Mouse (Mus musculus) gastrocnemius, postnatal 25 days (tissue): ENCODE measurements around the gene Abtb2. TPM values are rescaled to one million over a fixed set of nuclear protein-coding genes. Genes with fewer than 3 reads are reported as not detected.

Experiments used
- DNase-seq: peaks from one replicate; pipeline ENCODE4 v3.0.0; 2022
- total RNA-seq, 2 experiments: library from RNA; stranded (reverse); gene quantifications; 1 replicate in 1 of 2; 2 replicates in 1 of 2; pipeline ENCODE4 v1.2.3; 2021

Abtb2 gene
- total RNA-seq, 2 experiments from 2014 or later = 7.5 to 9.2 TPM

- DNase-seq = no peak
Measured at GRCm38 (mm10) chr2:103661696-103662095, 95.6 kb downstream of the Abtb2 start.

GRCm38 (mm10) chr2:103662121-103662520, 96.0 kb downstream of the Abtb2 start:
- DNase-seq = peak; percentile 53

GRCm38 (mm10) chr2:103664341-103664740, 98.2 kb downstream of the Abtb2 start:
- no peak for DNase-seq

- no peak for DNase-seq
Measured at GRCm38 (mm10) chr2:103667962-103668815, 102.1 kb downstream of the Abtb2 start.

GRCm38 (mm10) chr2:103668939-103669338, 102.8 kb downstream of the Abtb2 start:
- DNase-seq = no peak

GRCm38 (mm10) chr2:103669561-103669960, 103.5 kb downstream of the Abtb2 start:
- no peak for DNase-seq

- peak; percentile 57 for DNase-seq
Measured at GRCm38 (mm10) chr2:103670276-103670680, 104.2 kb downstream of the Abtb2 start.

GRCm38 (mm10) chr2:103672573-103673119, 106.5 kb downstream of the Abtb2 start:
- no peak for DNase-seq

GRCm38 (mm10) chr2:103673609-103674008, 107.5 kb downstream of the Abtb2 start:
- no peak for DNase-seq

GRCm38 (mm10) chr2:103675391-103675790, 109.3 kb downstream of the Abtb2 start:
- DNase-seq = no peak

- no peak for DNase-seq
Measured at GRCm38 (mm10) chr2:103676808-103677207, 110.7 kb downstream of the Abtb2 start.

GRCm38 (mm10) chr2:103677614-103678369, 111.7 kb downstream of the Abtb2 start:
- DNase-seq = no peak

GRCm38 (mm10) chr2:103678433-103678832, 112.3 kb downstream of the Abtb2 start:
- no peak for DNase-seq

- no peak for DNase-seq
Measured at GRCm38 (mm10) chr2:103680364-103681110, 114.4 kb downstream of the Abtb2 start.

- DNase-seq = peak; percentile 46
Measured at GRCm38 (mm10) chr2:103681149-103681548, 115.0 kb downstream of the Abtb2 start.

- DNase-seq = peak; percentile 57
Measured at GRCm38 (mm10) chr2:103682261-103682722, 116.2 kb downstream of the Abtb2 start.

- DNase-seq = no peak
Measured at GRCm38 (mm10) chr2:103682927-103683442, 116.9 kb downstream of the Abtb2 start.

GRCm38 (mm10) chr2:103684431-103684830, 118.3 kb downstream of the Abtb2 start:
- no peak for DNase-seq

- no peak for DNase-seq
Measured at GRCm38 (mm10) chr2:103684926-103685577, 118.9 kb downstream of the Abtb2 start.

- no peak for DNase-seq
Measured at GRCm38 (mm10) chr2:103685581-103685980, 119.5 kb downstream of the Abtb2 start.

GRCm38 (mm10) chr2:103687143-103687542, 121.0 kb downstream of the Abtb2 start:
- no peak for DNase-seq
